Mouse (Mus musculus) forebrain, postnatal 0 days (tissue): ENCODE data around the gene Mad2l1bp. TPM values are rescaled to one million over a fixed set of nuclear protein-coding genes. Genes with fewer than 3 reads are reported as not detected.

Experiments
- ATAC-seq: fragments of 200-750 bp; cut with Nextera tagmentation; 2 replicates; pipeline ENCODE4 v1.8.0; 2017; ENCODE audit warnings: mild to moderate bottlenecking, moderate library complexity
- DNase-seq: peaks from one replicate; pipeline ENCODE4 v3.0.0-alpha.2; 2015
- H3K27ac ChIP-seq: fragments of 300-500 bp; sonication (generic); 2 replicates; pipeline ENCODE4 v1.5.1; 2014; ENCODE audit warnings: low read depth, mild to moderate bottlenecking, antibody characterized with exemption, low read length, moderate library complexity, mixed read lengths
- H3K27me3 ChIP-seq: fragments of 300-500 bp; sonication (generic); 2 replicates; pipeline ENCODE4 v1.6.1; 2014; ENCODE audit warnings: mild to moderate bottlenecking, low read length, mixed read lengths; ENCODE audit not compliant: insufficient read depth
- H3K36me3 ChIP-seq: fragments of 300-500 bp; sonication (generic); 2 replicates; pipeline ENCODE4 v1.6.1; 2014; ENCODE audit warnings: mild to moderate bottlenecking, moderate library complexity; ENCODE audit not compliant: insufficient read depth
- H3K4me1 ChIP-seq: fragments of 300-500 bp; sonication (generic); 2 replicates; pipeline ENCODE4 v1.6.1; 2014; ENCODE audit warnings: antibody characterized with exemption; ENCODE audit not compliant: insufficient read depth
- H3K4me2 ChIP-seq: fragments of 300-500 bp; sonication (generic); 2 replicates; pipeline ENCODE4 v1.6.1; 2014; ENCODE audit warnings: low read depth, mild to moderate bottlenecking, moderate library complexity
- H3K4me3 ChIP-seq: fragments of 300-500 bp; sonication (generic); 2 replicates; pipeline ENCODE4 v1.5.1; 2014; ENCODE audit warnings: low read depth, low read length, mixed read lengths
- H3K9ac ChIP-seq: fragments of 300-500 bp; sonication (generic); 2 replicates; pipeline ENCODE4 v1.6.1; 2014; ENCODE audit warnings: mild to moderate bottlenecking
- H3K9me3 ChIP-seq: fragments of 300-500 bp; sonication (generic); 2 replicates; pipeline ENCODE4 v1.6.1; 2016; ENCODE audit warnings: low read length
- CTCF ChIP-seq: sonication (generic); IDR thresholded peaks from 2 replicates; pipeline ENCODE4 v1.5.1; 2016; ENCODE audit warnings: antibody characterized with exemption, control low read depth, low read depth
- WGBS: fragments of 180-500 bp; shearing (Covaris S2); extraction: QIAGEN DNeasy Blood & Tissue Kit; methylation state at CpG from one replicate; pipeline ENCODE4 v1.1.7; 2014; 5-methylcytosine and 5-hydroxymethylcytosine counted together
- polyA plus RNA-seq: library from polyadenylated mRNA; unstranded; fragments of >200 nt; fragmentation: Nextera tagmentation; extraction: Ambion mirVana; gene quantifications from 2 replicates; pipeline ENCODE4 v1.2.1, GENCODE M21; 2015
- total RNA-seq: library from RNA; depleted of rRNA; stranded (reverse); fragments of >200 nt; gene quantifications from 2 replicates; pipeline ENCODE4 v1.2.3, GENCODE M21; 2014

Mad2l1bp gene
- total and polyA plus RNA-seq, 2 experiments from 2014 or later, result 11.6 to 21.7 TPM

DNA sequence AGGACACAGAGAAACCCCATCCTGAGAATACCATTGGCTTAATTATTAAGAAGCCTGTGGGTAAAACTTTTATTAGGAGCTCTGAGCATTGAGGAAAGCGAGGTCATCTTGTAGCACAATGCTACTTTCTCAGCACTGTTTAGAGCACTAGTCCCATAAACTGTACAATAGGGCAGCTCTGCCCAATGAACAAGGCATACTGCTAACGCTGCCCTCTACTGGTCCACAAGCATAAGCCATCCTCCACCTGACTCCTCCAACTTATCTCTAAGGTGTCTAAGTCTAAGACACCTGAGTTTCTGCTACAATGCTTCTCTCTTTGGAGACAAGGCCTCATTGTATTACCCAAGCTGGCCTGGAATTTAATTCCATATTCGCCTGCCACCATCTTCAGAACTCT is 17.2 kb upstream of the Mad2l1bp start:
- H3K27ac ChIP-seq, result no peak overlapping the region
- H3K4me1 ChIP-seq, result no peaks in the 10 kb centered on the region
- no peak overlapping the region for H3K4me3 ChIP-seq
- H3K9me3 ChIP-seq, result no peaks in the 10 kb centered on the region
- DNase-seq (peak; percentile 37), ATAC-seq (peak; percentile 48; the same call in 1 of the 2 replicates)
- H3K4me2 ChIP-seq, result no peak overlapping the region
- peaks cover 66% of the 10 kb centered on the region for H3K36me3 ChIP-seq
- H3K27me3 ChIP-seq, result no peaks in the 10 kb centered on the region
- no peak overlapping the region for H3K9ac ChIP-seq
- WGBS, result 80% methylated on average over 3 of the region's 3 CpGs
- TF ChIP-seq CTCF, result peak; percentile 75

GRCm38 (mm10) chr17:46168768-46169167 is 15.4 kb upstream of the Mad2l1bp start:
- no peaks in the 10 kb centered on the region for H3K4me1 ChIP-seq
- H3K4me2 ChIP-seq, result no peak overlapping the region
- peaks cover 76% of the 10 kb centered on the region for H3K36me3 ChIP-seq
- H3K27me3 ChIP-seq, result no peaks in the 10 kb centered on the region
- no peak overlapping the region for H3K4me3 ChIP-seq
- DNase-seq (no peak), ATAC-seq (no peak)
- no peaks in the 10 kb centered on the region for H3K9me3 ChIP-seq
- TF ChIP-seq CTCF, result no peak
- H3K9ac ChIP-seq, result no peak overlapping the region
- no peak overlapping the region for H3K27ac ChIP-seq
- WGBS, result 89% methylated on average over 5 of the region's 5 CpGs

DNA sequence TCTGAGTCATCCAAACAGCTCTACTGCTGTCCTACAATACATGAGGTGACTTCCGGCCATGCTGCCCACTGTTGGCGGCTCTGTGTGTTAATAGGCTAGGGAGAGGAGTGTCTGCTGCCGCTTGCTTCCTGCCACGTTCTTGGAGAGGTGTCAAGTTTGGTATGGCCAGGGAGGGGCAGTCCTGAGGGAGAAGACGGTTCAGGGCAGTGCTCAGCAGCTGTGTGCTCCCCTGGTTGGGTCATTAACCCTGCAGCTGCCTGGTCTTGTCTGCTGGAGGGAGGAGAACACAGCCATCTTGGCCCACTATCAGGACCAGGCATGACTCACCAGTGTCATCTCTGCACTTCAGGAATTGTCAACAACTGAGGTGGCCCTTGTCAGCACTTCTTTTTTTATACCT is 15.0 kb upstream of the Mad2l1bp start:
- Histone ChIP-seq H3K4me1 (no peaks in the 10 kb centered on the region), H3K27ac (no peak overlapping the region), H3K27me3 (no peaks in the 10 kb centered on the region), H3K4me2 (no peak overlapping the region), H3K4me3 (no peak overlapping the region), H3K36me3 (peaks cover 76% of the 10 kb centered on the region), H3K9me3 (no peaks in the 10 kb centered on the region), H3K9ac (no peak overlapping the region)
- ATAC-seq (no peak), DNase-seq (no peak)
- WGBS, result 57% methylated on average over 5 of the region's 5 CpGs
- no peak for TF ChIP-seq CTCF

GRCm38 (mm10) chr17:46167014-46167413 is 13.7 kb upstream of the Mad2l1bp start:
- no peak overlapping the region for H3K4me2 ChIP-seq
- no peak for ATAC-seq
- no peak overlapping the region for H3K27ac ChIP-seq
- H3K4me1 ChIP-seq, result peaks cover 9% of the 10 kb centered on the region; the same call in 1 of the 2 replicates
- no peak for DNase-seq
- peaks cover 66% of the 10 kb centered on the region for H3K36me3 ChIP-seq
- H3K4me3 ChIP-seq, result no peak overlapping the region
- H3K9ac ChIP-seq, result no peak overlapping the region
- peak; percentile 57 for TF ChIP-seq CTCF
- H3K9me3 ChIP-seq, result no peaks in the 10 kb centered on the region
- WGBS, result 83% methylated on average over 11 of the region's 11 CpGs
- no peaks in the 10 kb centered on the region for H3K27me3 ChIP-seq

- Histone ChIP-seq H3K4me2 (no peak overlapping the region), H3K4me1 (peaks cover 15% of the 10 kb centered on the region), H3K27me3 (no peaks in the 10 kb centered on the region), H3K9ac (no peak overlapping the region), H3K27ac (no peak overlapping the region), H3K4me3 (no peak overlapping the region), H3K9me3 (no peaks in the 10 kb centered on the region), H3K36me3 (peaks cover 62% of the 10 kb centered on the region)
- ATAC-seq (no peak), DNase-seq (no peak)
- TF ChIP-seq CTCF, result no peak
- WGBS, result 79% methylated on average over 5 of the region's 5 CpGs
Measured at GRCm38 (mm10) chr17:46166270-46166669, 12.9 kb upstream of the Mad2l1bp start.

- 89% methylated on average over 12 of the region's 12 CpGs for WGBS
Measured at GRCm38 (mm10) chr17:46165460-46165859, 12.1 kb upstream of the Mad2l1bp start.

GRCm38 (mm10) chr17:46164791-46165190 is 11.4 kb upstream of the Mad2l1bp start:
- Histone ChIP-seq H3K4me3 (no peak overlapping the region), H3K9ac (no peak overlapping the region), H3K4me1 (peaks cover 15% of the 10 kb centered on the region), H3K9me3 (no peaks in the 10 kb centered on the region), H3K27me3 (no peaks in the 10 kb centered on the region), H3K4me2 (no peak overlapping the region), H3K27ac (no peak overlapping the region), H3K36me3 (peaks cover 54% of the 10 kb centered on the region)
- no peak for ATAC-seq
- TF ChIP-seq CTCF, result no peak
- 95% methylated on average over 10 of the region's 10 CpGs for WGBS
- no peak for DNase-seq

More at GRCm38 (mm10) chr17:46165460-46165859, 12.1 kb upstream of the Mad2l1bp start:
- Histone ChIP-seq H3K4me3 (no peak overlapping the region), H3K36me3 (peaks cover 60% of the 10 kb centered on the region), H3K4me1 (peaks cover 15% of the 10 kb centered on the region), H3K4me2 (no peak overlapping the region), H3K27me3 (no peaks in the 10 kb centered on the region), H3K27ac (no peak overlapping the region), H3K9ac (no peak overlapping the region), H3K9me3 (no peaks in the 10 kb centered on the region)
- ATAC-seq (no peak), DNase-seq (no peak)
- TF ChIP-seq CTCF, result no peak
